Mouse (Mus musculus): Measurements from ENCODE around the gene Spats2l.

DNA sequence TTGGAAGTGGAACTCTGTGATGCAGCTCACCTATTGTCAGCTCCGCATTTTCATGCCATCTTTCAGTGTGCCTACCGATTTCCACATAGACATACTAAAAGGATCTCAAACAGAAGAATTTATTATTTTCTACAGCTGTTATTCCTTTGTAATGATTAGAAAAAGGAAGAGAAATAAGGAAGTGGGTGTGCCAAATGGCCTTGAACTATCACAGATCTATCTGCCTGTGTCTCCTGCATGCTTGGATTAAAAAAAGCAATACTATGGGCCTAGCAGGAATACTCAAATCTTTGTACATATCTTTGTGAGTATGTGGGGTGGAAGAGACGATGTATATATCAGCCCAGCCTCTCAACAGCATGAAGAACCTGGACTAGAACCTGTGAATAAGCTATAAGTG lies 202.9 kb downstream of the Spats2l start:
- TF ChIP-seq POLR2A (IDR thresholded peaks at IDR 0.05; ENCODE audit: borderline replicate concordance, control insufficient read depth, low read depth, low read length) = no peak
- no peak for TF ChIP-seq CTCF (IDR thresholded peaks at IDR 0.05; ENCODE audit: control insufficient read depth, insufficient read depth, low read length)

Data from bone marrow, adult 2 months (tissue).